In genomic region chr13:48746301-48746700, GRCm38 (mm10) we compare ENCODE assay signal across 12 mouse cellular contexts.
DNase-seq lines count a peak whose midpoint lies in the region.
"Had no signal": no experiment of that assay in that cellular context is flagged by ENCODE, and none has a peak within 500 bp of the region (broad histone marks: within the 10 kb centered on the region; RNA-seq: fewer than 3 reads in every experiment).

No protein-coding gene starts in this region.

- H3K36me3 ChIP-seq in embryonic facial prominence, embryonic 10.5 days (replicated peaks) = no peaks in the 10 kb centered on the region
- H3K36me3 ChIP-seq: hindbrain, embryonic 15.5 days had no signal

- H3K27ac ChIP-seq in embryonic facial prominence, embryonic 10.5 days (replicated peaks) = peak overlapping the region; percentile 54; the same call in 1 of the 2 replicates
- H3K27ac ChIP-seq: heart, adult 2 months; hindbrain, embryonic 15.5 days had no signal

- peak overlapping the region; percentile 28; the same call in 1 of the 2 replicates for H3K4me3 ChIP-seq in embryonic facial prominence, embryonic 10.5 days
- H3K4me3 ChIP-seq: heart, adult 2 months; hindbrain, embryonic 15.5 days had no signal

- DNase-seq in gastrocnemius, adult 18-20 months (ENCODE audit: low spot score) = peak; percentile 13
- DNase-seq in gastrocnemius, postnatal 4 days (ENCODE audit: low spot score in 2 of 2) = no peak
- DNase-seq in embryonic facial prominence, embryonic 10.5 days (ENCODE audit: low spot score) = peak; percentile 65
- DNase-seq in gastrocnemius, postnatal 14 days = peak; percentile 42
- DNase-seq in skeletal muscle tissue, adult 2 months (ENCODE audit: low read depth, low spot score) = peak; percentile 27
- no peak for DNase-seq in kidney, adult 11 months
- DNase-seq: adrenal gland, postnatal 14 days; cerebellum, adult 11-12 months; cerebellum, adult 9-10 months; cerebellum, postnatal 36 days; heart, adult 2 months had no signal

- peaks cover 78% of the 10 kb centered on the region for H3K27me3 ChIP-seq in embryonic facial prominence, embryonic 10.5 days (replicated peaks; ENCODE audit: low read depth, poor library complexity, severe bottlenecking)
- H3K27me3 ChIP-seq: hindbrain, embryonic 15.5 days had no signal

- H3K9me3 ChIP-seq in embryonic facial prominence, embryonic 10.5 days = no peaks in the 10 kb centered on the region
- H3K9me3 ChIP-seq: hindbrain, embryonic 15.5 days had no signal

- peaks cover 39% of the 10 kb centered on the region for H3K4me1 ChIP-seq in embryonic facial prominence, embryonic 10.5 days
- H3K4me1 ChIP-seq: hindbrain, embryonic 15.5 days had no signal

- WGBS in embryonic facial prominence, embryonic 10.5 days = 22% methylated on average over 7 of the region's 7 CpGs

- intact Hi-C loops in gastrocnemius, postnatal 14 days (cut with DNase I; ENCODE audit: low total_unique reads) = no loop called here

Comparison
In these comparisons a context has a peak if more than half of its experiments do, and no peak if none do; other contexts are left out.
1. DNase-seq: peak in gastrocnemius, adult 18-20 months (single experiment), embryonic facial prominence, embryonic 10.5 days (single experiment), gastrocnemius, postnatal 14 days (single experiment) and skeletal muscle tissue, adult 2 months (single experiment); none in gastrocnemius, postnatal 4 days (0 of 2) and kidney, adult 11 months (single experiment).